Mouse (Mus musculus) megakaryocyte-erythroid progenitor cell, adult 5-6 weeks (primary cell): ENCODE results near the gene Fgfr1op. TPM values are rescaled to one million over a fixed set of nuclear protein-coding genes. Genes with fewer than 3 reads are reported as not detected.
"Not testable (repeated sequence)": the region's sequence is repeated elsewhere in the genome, so short reads cannot be mapped to it uniquely, and the experiment has no call there.

Experiments
- ATAC-seq: replicated peaks from 2 replicates; pipeline ENCODE4 v1.8.0; 2016; ENCODE audit warnings: mild to moderate bottlenecking, inconsistent platforms; ENCODE audit not compliant: severe bottlenecking, poor library complexity, low FRiP score, low TSS enrichment
- total RNA-seq, 2 experiments: library from RNA; stranded (forward) in 1 of 2; stranded (reverse) in 1 of 2; fragments of 200-1000, 215-1000 nt in 1 of 2; fragments of >200 nt in 1 of 2; fragmentation: Nextera tagmentation in 1 of 2; gene quantifications; 2 replicates each; pipeline ENCODE4 v1.2.3; 2014 to 2017

The Fgfr1op gene
- total RNA-seq (2014; fragmentation: Nextera tagmentation) (26.9 and 46.6 TPM in 2 replicates), total RNA-seq (2017) (48.1 and 67.9 TPM in 2 replicates)

- peak; percentile 85 for ATAC-seq
These were observed at the start of gene Fgfr1op for GRCm38 (mm10) chr17:8164701-8165607. TSS of gene Fgfr1op (plus strand) at chr17:8165501.

DNA sequence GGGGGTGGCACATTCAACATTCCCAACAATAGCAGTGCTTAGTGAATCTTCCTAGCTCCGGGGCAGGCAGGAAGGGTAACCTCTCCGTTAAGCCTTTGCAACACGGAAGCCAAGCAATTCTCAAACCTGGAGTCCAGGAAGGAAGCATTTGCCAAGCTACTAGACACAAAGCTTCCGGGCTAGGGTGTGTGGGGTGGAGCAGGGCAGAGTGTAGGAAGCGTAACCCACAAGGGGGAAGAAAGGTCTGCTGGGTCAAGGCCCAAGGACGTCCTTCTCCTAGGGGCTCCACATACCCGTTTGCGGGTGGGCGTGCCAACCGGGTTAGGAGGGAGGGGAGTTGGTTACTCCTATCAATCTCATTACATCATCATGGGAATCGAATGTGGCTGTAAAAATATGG is 48.9 kb upstream of the Fgfr1op start:
- not testable (repeated sequence) for ATAC-seq

DNA sequence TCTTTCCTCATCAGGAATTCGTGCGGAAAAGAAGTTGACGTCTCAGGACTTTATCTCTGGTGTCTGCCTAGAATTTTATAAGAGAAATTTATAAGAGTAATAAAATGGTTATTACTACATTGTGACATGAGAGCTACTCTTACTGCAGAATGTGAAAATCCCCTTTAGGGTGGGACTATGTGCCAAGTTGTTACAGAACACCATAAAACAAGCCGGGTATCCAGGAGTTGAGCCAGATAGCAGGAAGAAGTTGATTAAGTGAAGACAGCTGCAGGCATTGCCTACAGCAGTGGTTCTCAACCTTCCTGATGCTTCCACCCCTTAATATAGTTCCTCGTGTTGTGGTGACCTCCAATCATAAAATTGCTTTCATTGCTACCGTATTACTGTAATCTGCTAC is 48.4 kb upstream of the Fgfr1op start:
- ATAC-seq, result not testable (repeated sequence)

DNA sequence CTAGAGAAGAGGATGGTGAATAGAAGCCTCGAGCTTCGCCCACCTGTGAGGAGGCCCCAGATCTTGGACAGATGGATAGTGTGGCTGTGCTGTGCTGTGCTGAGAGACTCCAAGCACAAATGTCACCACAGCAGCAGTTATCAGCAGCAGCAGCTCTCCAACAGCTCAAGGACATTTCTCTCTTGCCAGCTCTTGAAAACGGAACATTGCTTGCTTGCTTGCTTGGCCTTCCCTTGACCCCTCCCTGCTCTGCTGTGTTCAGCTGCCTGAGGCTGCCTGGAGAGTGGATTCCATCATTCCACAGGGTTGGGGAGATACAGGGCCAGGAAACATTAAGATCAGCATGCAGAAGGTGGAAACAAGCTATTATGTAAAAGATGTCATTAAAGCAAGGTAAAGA is 42.3 kb upstream of the Fgfr1op start:
- 0 out of 2 replicates have a peak, but pooled peaks have one; percentile 37 for ATAC-seq

DNA sequence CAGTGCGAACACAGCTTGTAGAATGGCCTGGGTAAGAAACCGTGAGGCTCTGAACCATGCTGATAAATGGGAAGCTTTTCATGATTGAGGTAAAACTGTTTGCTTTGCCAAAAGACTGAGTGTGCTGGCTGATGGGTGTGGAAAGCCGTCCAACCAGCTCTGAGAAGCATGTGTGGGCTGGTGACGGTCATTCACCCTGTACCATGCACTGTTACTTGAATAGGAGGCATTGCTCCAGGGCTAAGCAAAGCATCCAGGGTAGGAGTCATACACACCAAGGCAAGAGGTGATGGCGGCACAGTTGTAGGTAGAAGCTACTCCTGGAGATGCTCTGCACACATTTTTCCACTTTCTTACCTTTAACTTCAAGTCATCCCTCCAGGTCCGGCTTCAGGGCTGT is 40.7 kb upstream of the Fgfr1op start:
- ATAC-seq, result not testable (repeated sequence)

- ATAC-seq, result not testable (repeated sequence)
These were observed 36.8 kb upstream of the Fgfr1op start for GRCm38 (mm10) chr17:8128326-8128993.

- not testable (repeated sequence) for ATAC-seq
These were observed 35.7 kb upstream of the Fgfr1op start for GRCm38 (mm10) chr17:8129578-8129977.

GRCm38 (mm10) chr17:8130849-8131248 is 34.5 kb upstream of the Fgfr1op start:
- ATAC-seq, result not testable (repeated sequence)

- ATAC-seq, result not testable (repeated sequence)
These were observed 27.2 kb upstream of the Fgfr1op start for GRCm38 (mm10) chr17:8138116-8138515.

DNA sequence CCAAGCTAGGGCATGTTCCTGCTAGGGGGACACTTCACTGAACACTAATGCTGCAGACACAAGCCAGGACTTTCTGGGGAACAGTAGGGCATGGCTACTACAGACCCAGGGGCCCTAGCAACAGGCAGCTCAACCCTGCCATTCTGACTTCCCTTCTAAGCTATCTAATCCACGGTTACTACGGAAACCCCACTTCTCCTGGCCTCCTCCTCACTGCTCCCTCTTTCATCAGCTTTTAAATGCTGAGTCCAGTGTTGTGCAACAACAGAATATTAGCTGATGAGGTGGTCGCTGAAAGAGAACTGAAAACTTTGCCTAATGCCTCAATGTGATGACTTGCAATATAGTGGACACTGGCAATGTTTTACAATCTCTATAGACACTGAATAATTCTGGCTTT is 25.1 kb upstream of the Fgfr1op start:
- not testable (repeated sequence) for ATAC-seq

DNA sequence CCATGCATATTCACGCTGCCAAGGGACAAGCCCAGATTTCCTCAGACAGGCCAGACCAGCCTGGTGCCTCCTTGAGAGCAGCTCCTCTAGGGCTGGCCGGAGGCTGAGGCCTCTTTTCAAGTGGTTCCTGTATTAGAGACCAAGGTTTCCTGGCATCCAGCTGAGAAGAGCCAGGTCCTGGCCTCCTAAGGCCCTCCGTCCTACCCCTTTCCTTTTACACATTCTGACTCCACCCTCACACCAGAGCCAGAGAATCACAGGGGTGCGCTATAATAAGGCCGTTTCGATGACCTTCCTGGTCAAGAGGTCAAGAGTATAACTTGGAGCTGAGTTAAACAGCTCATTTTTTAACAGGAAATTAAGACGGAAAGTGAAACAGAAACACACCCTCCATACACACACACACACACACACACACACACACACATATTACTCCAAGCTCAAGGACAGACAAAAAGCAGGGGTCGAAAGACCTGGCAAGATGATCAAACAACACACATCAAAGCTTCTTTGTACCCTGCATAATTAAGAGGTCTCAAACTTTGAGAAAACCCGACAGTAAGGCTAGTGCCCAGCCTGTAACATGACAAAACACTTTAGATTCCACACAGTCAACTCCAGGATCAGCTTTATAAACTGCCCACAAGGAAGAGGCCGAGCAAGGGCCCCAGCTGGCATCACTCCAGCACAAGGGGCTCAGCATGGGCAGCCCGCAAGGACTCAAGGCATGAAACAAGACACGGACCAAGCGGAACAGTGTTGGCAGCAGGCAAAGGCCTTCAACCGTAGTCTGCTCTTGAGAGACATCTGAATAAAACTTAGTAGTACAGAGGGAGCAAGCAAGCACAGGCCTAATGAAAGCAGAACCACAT is 21.3 kb upstream of the Fgfr1op start:
- ATAC-seq, result not testable (repeated sequence)

DNA sequence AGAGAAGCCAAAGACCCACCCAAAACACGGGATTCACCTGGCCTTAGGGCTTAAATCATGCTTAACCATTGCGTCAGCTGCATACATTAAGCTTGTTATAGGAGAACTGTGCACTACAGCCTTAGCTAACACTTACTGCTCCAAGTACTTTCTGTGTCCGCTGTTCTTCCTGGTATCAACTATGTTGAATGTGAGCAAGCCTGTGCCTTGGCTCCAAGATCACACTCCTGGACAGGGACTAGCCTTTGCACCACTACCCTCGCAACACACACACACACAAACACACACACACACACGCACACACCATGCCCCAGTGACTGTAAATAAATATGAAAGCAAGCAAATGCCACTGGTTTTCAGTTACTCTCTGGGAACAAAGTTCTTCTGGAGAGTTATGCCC is 18.4 kb upstream of the Fgfr1op start:
- peak; percentile 12; the same call in 1 of the 2 replicates for ATAC-seq

GRCm38 (mm10) chr17:8147439-8148316 is 17.6 kb upstream of the Fgfr1op start, which contains the start of the genes Gm49673 and Rnaset2a:
TSS of gene Gm49673 (minus strand) at chr17:8147788.
TSS of gene Rnaset2a (minus strand) at chr17:8148097.
- ATAC-seq, result peak; percentile 95

- ATAC-seq, result not testable (repeated sequence)
These were observed 10.3 kb upstream of the Fgfr1op start for GRCm38 (mm10) chr17:8155010-8155409.

- ATAC-seq, result not testable (repeated sequence)
These were observed 9.3 kb upstream of the Fgfr1op start for GRCm38 (mm10) chr17:8155982-8156381.

GRCm38 (mm10) chr17:8158627-8159026 is 6.7 kb upstream of the Fgfr1op start:
- not testable (repeated sequence) for ATAC-seq

- not testable (repeated sequence) for ATAC-seq
These were observed 4.3 kb upstream of the Fgfr1op start for GRCm38 (mm10) chr17:8160969-8161368.

DNA sequence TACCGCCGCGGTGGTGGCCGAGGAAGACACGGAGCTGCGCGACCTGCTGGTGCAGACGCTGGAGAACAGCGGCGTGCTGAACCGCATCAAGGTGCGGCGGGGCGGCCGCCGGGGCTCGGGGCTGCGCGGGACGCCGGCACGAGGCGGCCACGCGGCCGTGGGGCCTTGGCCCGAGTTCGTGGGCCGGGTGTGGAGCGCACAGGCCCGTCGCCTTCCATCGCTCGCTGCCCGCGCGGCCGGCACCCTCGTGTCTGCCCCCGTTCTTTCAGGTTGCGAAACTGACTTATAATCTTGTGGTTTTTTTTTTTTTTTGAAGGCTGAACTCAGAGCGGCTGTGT is 276 bp downstream of the Fgfr1op start:
- not testable (repeated sequence) for ATAC-seq
